Mouse (Mus musculus) stomach, postnatal 0 days (tissue): ENCODE measurements around the gene Map3k7. TPM values are rescaled to one million over a fixed set of nuclear protein-coding genes. Genes with fewer than 3 reads are reported as not detected.

Experiments used
- ATAC-seq: fragments of 200-750 bp; cut with Nextera tagmentation; 2 replicates; pipeline ENCODE4 v1.8.0; 2017; ENCODE audit not compliant: low FRiP score, low TSS enrichment
- DNase-seq: peaks from one replicate; pipeline ENCODE4 v3.0.0-alpha.2; 2016; ENCODE audit warnings: low spot score
- H3K27ac ChIP-seq: fragments of 300-500 bp; sonication (generic); replicated peaks from 2 replicates; pipeline ENCODE4 v1.5.1; 2014; ENCODE audit warnings: mild to moderate bottlenecking, control low read depth
- H3K27me3 ChIP-seq: fragments of 300-500 bp; sonication (generic); 2 replicates; pipeline ENCODE4 v1.6.1; 2014; ENCODE audit warnings: low read length; ENCODE audit not compliant: control insufficient read depth, insufficient read depth
- H3K36me3 ChIP-seq: fragments of 300-500 bp; sonication (generic); 2 replicates; pipeline ENCODE4 v1.6.1; 2014; ENCODE audit warnings: low read length, mixed read lengths; ENCODE audit not compliant: control insufficient read depth, insufficient read depth
- H3K4me1 ChIP-seq: fragments of 300-500 bp; sonication (generic); replicated peaks from 2 replicates; pipeline ENCODE4 v1.6.1; 2014; ENCODE audit warnings: antibody characterized with exemption; ENCODE audit not compliant: control insufficient read depth, insufficient read depth
- H3K4me2 ChIP-seq: fragments of 300-500 bp; sonication (generic); replicated peaks from 2 replicates; pipeline ENCODE4 v1.6.1; 2014; ENCODE audit warnings: low read depth, mild to moderate bottlenecking, control low read depth, moderate library complexity
- H3K4me3 ChIP-seq: fragments of 300-500 bp; sonication (generic); 2 replicates; pipeline ENCODE4 v1.5.1; 2014; ENCODE audit warnings: low read depth, low read length, control low read depth
- H3K9ac ChIP-seq: fragments of 300-500 bp; sonication (generic); 2 replicates; pipeline ENCODE4 v1.6.1; 2014; ENCODE audit warnings: mild to moderate bottlenecking, low read length, control low read depth, mixed read lengths
- H3K9me3 ChIP-seq: fragments of 300-500 bp; sonication (generic); 2 replicates; pipeline ENCODE4 v1.6.1; 2016; ENCODE audit warnings: low read length; ENCODE audit not compliant: control insufficient read depth
- CTCF ChIP-seq: IDR thresholded peaks from 2 replicates; pipeline ENCODE4 v1.5.1; 2016; ENCODE audit warnings: antibody characterized with exemption, low read depth, mild to moderate bottlenecking, moderate library complexity
- EP300 ChIP-seq: optimal IDR thresholded peaks from 2 replicates; pipeline ENCODE3; 2016; ENCODE audit warnings: antibody characterized with exemption
- WGBS: fragments of 180-500 bp; shearing (Covaris S2); extraction: QIAGEN DNeasy Blood & Tissue Kit; methylation state at CpG from one replicate; pipeline ENCODE4 v1.1.7; 2014; 5-methylcytosine and 5-hydroxymethylcytosine counted together
- polyA plus RNA-seq: library from polyadenylated mRNA; unstranded; fragments of >200 nt; fragmentation: Nextera tagmentation; extraction: Ambion mirVana; gene quantifications from 2 replicates; pipeline ENCODE4 v1.2.1, GENCODE M21; 2015

Map3k7 gene
- polyA plus RNA-seq, 1 experiment from 2014 or later: 14.2 TPM

DNA sequence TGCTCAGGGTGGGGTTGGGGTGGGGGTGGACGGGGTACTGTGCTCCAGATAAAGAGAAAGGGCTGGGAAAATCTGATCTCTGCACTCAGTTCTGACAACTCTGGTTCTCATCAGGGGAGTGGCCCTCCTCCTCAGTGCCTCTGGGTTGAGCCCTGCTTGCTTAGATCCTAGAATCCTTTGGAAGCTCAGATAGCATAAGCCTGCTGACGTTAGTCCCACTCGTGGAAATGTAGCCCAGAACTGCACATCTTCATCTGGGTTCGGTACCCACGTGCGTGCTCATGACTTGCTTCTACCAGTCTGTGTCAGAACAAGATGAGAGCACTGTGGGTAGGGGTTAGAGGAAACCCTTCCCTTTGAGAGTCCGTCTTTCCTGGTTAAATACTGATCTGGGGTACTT is 92.5 kb downstream of the Map3k7 start:
- Histone ChIP-seq H3K4me1 (no peaks in the 10 kb centered on the region), H3K27me3 (no peaks in the 10 kb centered on the region), H3K9me3 (no peaks in the 10 kb centered on the region), H3K4me3 (no peak overlapping the region), H3K36me3 (no peaks in the 10 kb centered on the region), H3K9ac (no peak overlapping the region), H3K27ac (no peak overlapping the region), H3K4me2 (0 out of 2 replicates have a peak overlapping the region, but pooled peaks have one; percentile 17)
- no peak for TF ChIP-seq CTCF
- no peak for TF ChIP-seq EP300
- WGBS: 65% methylated on average over 7 of the region's 7 CpGs
- no peak for DNase-seq
- ATAC-seq: 0 out of 2 replicates have a peak, but pooled peaks have one; percentile 16

DNA sequence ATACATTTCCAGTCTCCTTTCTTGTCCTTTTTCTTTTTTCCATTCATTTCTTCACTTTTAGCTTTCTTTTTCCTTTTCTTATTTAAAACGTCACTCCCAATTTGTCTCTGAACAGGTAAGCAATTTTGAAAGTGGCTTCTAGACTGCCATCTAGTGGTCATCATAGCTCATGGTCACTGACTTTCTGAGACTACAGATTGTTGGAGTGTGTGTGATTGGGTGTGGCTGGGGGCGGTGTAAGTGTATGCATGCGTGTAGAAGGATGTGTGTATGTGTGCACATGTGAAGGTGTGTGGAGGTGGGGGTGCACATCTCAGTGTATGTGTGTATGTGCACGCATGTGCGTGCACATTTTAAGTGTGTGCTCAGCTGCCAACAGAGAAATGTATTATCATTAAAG is 93.2 kb downstream of the Map3k7 start:
- H3K4me2 ChIP-seq: no peak overlapping the region
- no peaks in the 10 kb centered on the region for H3K9me3 ChIP-seq
- DNase-seq: peak; percentile 35
- no peak overlapping the region for H3K4me3 ChIP-seq
- WGBS: 48% methylated on average over 5 of the region's 5 CpGs
- no peaks in the 10 kb centered on the region for H3K27me3 ChIP-seq
- no peak overlapping the region for H3K9ac ChIP-seq
- H3K4me1 ChIP-seq: no peaks in the 10 kb centered on the region
- H3K36me3 ChIP-seq: no peaks in the 10 kb centered on the region
- peak; percentile 81; the same call in 1 of the 2 replicates for ATAC-seq
- TF ChIP-seq EP300 (no peak), CTCF (peak; percentile 88)
- no peak overlapping the region for H3K27ac ChIP-seq

DNA sequence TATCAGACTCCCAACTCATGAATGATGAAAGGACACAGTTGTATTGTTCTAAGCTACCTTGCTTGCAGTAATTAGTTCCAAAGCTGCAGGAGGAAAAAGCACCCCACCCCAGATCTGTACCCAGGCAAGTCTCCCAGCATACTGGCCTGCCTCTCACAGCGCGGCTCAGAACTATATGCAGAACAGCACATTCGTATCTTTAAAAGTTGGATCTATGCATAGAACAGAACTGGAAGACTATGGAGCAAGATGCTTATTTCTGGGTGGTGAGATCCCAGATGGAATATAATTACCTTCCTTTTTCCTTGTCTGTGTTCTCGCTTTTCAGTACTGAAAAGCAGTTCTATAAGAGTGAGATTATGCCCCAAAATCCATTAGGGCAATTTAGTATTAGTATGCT is 96.8 kb downstream of the Map3k7 start:
- no peaks in the 10 kb centered on the region for H3K4me1 ChIP-seq
- H3K9me3 ChIP-seq: no peaks in the 10 kb centered on the region
- 96% methylated on average over 4 of the region's 4 CpGs for WGBS
- TF ChIP-seq EP300 (no peak), CTCF (no peak)
- H3K9ac ChIP-seq: no peak overlapping the region
- no peak overlapping the region for H3K4me2 ChIP-seq
- H3K27me3 ChIP-seq: no peaks in the 10 kb centered on the region
- DNase-seq (no peak), ATAC-seq (no peak)
- no peaks in the 10 kb centered on the region for H3K36me3 ChIP-seq
- H3K4me3 ChIP-seq: no peak overlapping the region
- no peak overlapping the region for H3K27ac ChIP-seq

DNA sequence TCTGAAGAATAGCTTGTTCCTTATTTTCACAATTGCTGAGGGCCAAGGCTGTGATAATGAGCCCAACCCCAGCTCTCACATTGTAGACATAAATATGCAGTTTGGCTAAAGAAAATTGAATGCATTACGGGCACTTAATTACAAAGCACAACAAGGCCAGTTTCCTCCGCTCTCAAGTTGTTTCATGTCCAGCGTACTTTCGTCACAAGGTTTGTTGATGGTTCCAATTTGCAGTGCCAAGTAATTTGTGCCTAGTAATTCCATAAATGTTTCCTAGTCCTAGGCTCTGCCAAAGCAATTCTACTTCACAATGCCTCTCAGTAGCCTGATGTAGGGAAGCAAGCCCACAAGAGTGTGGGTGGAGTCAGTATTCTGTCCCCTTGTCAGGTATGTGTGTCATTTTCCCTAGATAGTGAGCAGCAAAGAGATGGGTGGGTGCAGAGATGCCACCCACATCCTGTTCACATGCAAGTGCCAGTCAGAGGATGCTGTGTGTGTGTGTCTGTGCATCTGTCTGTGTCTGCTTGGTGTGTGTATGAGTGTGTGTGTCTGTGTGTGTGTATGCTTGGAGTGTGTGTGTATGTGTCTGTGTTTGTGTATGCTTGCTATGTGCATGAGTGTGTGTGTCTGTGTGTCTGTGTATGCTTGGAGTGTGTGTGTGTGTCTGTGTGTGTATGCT is 98.6 kb downstream of the Map3k7 start:
- no peak overlapping the region for H3K9ac ChIP-seq
- no peaks in the 10 kb centered on the region for H3K36me3 ChIP-seq
- no peaks in the 10 kb centered on the region for H3K4me1 ChIP-seq
- no peaks in the 10 kb centered on the region for H3K27me3 ChIP-seq
- H3K27ac ChIP-seq: no peak overlapping the region
- no peak overlapping the region for H3K4me2 ChIP-seq
- ATAC-seq (no peak), DNase-seq (no peak)
- TF ChIP-seq EP300 (no peak), CTCF (no peak)
- 84% methylated on average over 4 of the region's 4 CpGs for WGBS
- H3K9me3 ChIP-seq: no peaks in the 10 kb centered on the region
- no peak overlapping the region for H3K4me3 ChIP-seq

DNA sequence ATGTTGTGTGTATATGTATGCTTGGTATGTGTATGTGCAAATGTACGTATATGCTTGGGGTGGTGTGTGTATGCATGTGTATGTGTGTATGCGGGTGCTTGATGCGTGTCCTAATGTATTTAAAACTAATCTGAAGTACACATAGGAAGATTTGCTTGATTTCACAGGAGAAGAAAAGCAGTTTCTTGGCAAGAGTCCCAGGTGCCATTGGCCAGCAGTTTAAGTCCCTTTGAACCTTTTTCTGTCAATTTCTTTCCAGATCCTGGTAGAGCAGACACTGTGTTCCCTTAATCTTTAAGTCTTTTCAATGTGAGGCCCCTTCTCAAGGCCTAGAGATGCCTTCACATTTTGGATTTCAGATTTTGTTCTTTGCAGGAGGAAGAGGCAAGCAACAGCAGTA is 99.4 kb downstream of the Map3k7 start:
- WGBS: 66% methylated on average over 3 of the region's 3 CpGs
- H3K4me3 ChIP-seq: no peak overlapping the region
- H3K36me3 ChIP-seq: no peaks in the 10 kb centered on the region
- DNase-seq: no peak
- H3K27me3 ChIP-seq: no peaks in the 10 kb centered on the region
- TF ChIP-seq CTCF: no peak
- no peak for TF ChIP-seq EP300
- no peak overlapping the region for H3K9ac ChIP-seq
- no peak for ATAC-seq
- no peak overlapping the region for H3K27ac ChIP-seq
- H3K9me3 ChIP-seq: no peaks in the 10 kb centered on the region
- no peak overlapping the region for H3K4me2 ChIP-seq
- H3K4me1 ChIP-seq: no peaks in the 10 kb centered on the region
